Mouse (Mus musculus) midbrain, embryonic 16.5 days (tissue): ENCODE data around the gene Tnfrsf26. TPM values are rescaled to one million over a fixed set of nuclear protein-coding genes. Genes with fewer than 3 reads are reported as not detected.
A peak's percentile ranks its signal among the peaks of the same experiment; 100 is the strongest.

ENCODE experiments used
- ATAC-seq: fragments of 200-750 bp; cut with Nextera tagmentation; 2 replicates; pipeline ENCODE4 v1.8.0; 2017; ENCODE audit warnings: moderate TSS enrichment
- H3K27ac ChIP-seq: fragments of 300-500 bp; sonication (generic); 2 replicates; pipeline ENCODE4 v1.5.1; 2014; ENCODE audit warnings: mild to moderate bottlenecking, low read length, mixed read lengths
- H3K27me3 ChIP-seq: fragments of 300-500 bp; sonication (generic); 2 replicates; pipeline ENCODE4 v1.6.1; 2014; ENCODE audit warnings: low read depth, low read length, mixed read lengths; ENCODE audit not compliant: control insufficient read depth, insufficient read depth
- H3K36me3 ChIP-seq: fragments of 300-500 bp; sonication (generic); 2 replicates; pipeline ENCODE4 v1.6.1; 2014; ENCODE audit warnings: mild to moderate bottlenecking, low read length, moderate library complexity, mixed read lengths; ENCODE audit not compliant: control insufficient read depth, insufficient read depth
- H3K4me1 ChIP-seq: fragments of 300-500 bp; sonication (generic); 2 replicates; pipeline ENCODE4 v1.6.1; 2014; ENCODE audit warnings: mild to moderate bottlenecking, low read length, mixed read lengths; ENCODE audit not compliant: control insufficient read depth, insufficient read depth
- H3K4me2 ChIP-seq: fragments of 300-500 bp; sonication (generic); 2 replicates; pipeline ENCODE4 v1.6.1; 2014; ENCODE audit warnings: mild to moderate bottlenecking, low read length, mixed read lengths
- H3K4me3 ChIP-seq: fragments of 300-500 bp; sonication (generic); 2 replicates; pipeline ENCODE4 v1.5.1; 2014; ENCODE audit warnings: low read depth, mild to moderate bottlenecking, low read length, moderate library complexity, mixed read lengths
- H3K9ac ChIP-seq: fragments of 300-500 bp; sonication (generic); 2 replicates; pipeline ENCODE4 v1.6.1; 2014; ENCODE audit warnings: low read depth, low read length, mixed read lengths
- H3K9me3 ChIP-seq: fragments of 300-500 bp; sonication (generic); replicated peaks from 2 replicates; pipeline ENCODE4 v1.6.1; 2014; ENCODE audit warnings: mild to moderate bottlenecking, low read length, mixed read lengths; ENCODE audit not compliant: control insufficient read depth, poor library complexity, severe bottlenecking
- WGBS: fragments of 180-500 bp; shearing (Covaris S2); extraction: QIAGEN DNeasy Blood & Tissue Kit; methylation state at CpG from one replicate; pipeline ENCODE4 v1.1.7; 2014; 5-methylcytosine and 5-hydroxymethylcytosine counted together
- polyA plus RNA-seq: library from polyadenylated mRNA; unstranded; fragments of >200 nt; fragmentation: Nextera tagmentation; extraction: Ambion mirVana; gene quantifications from 2 replicates; pipeline ENCODE4 v1.2.1, GENCODE M21; 2015

The Tnfrsf26 gene
- polyA plus RNA-seq, 1 experiment from 2014 or later, result 0.16 TPM

GRCm38 (mm10) chr7:143604889-143605288, 23.6 kb downstream of the Tnfrsf26 start:
- Histone ChIP-seq H3K27me3 (no peaks in the 10 kb centered on the region), H3K4me2 (no peak overlapping the region), H3K9me3 (no peaks in the 10 kb centered on the region), H3K36me3 (no peaks in the 10 kb centered on the region), H3K9ac (no peak overlapping the region), H3K4me1 (peaks cover 3% of the 10 kb centered on the region; the same call in 1 of the 2 replicates), H3K27ac (no peak overlapping the region), H3K4me3 (no peak overlapping the region)
- 71% methylated on average over 2 of the region's 2 CpGs for WGBS
- ATAC-seq, result no peak

GRCm38 (mm10) chr7:143601705-143602104, 26.8 kb downstream of the Tnfrsf26 start:
- Histone ChIP-seq H3K27me3 (no peaks in the 10 kb centered on the region), H3K36me3 (no peaks in the 10 kb centered on the region), H3K9ac (no peak overlapping the region), H3K4me1 (peaks cover 12% of the 10 kb centered on the region), H3K9me3 (no peaks in the 10 kb centered on the region), H3K27ac (no peak overlapping the region), H3K4me2 (no peak overlapping the region), H3K4me3 (no peak overlapping the region)
- no peak for ATAC-seq
- 72% methylated on average over 2 of the region's 2 CpGs for WGBS

- Histone ChIP-seq H3K9ac (peak overlapping the region; percentile 50; the same call in 1 of the 2 replicates), H3K9me3 (no peaks in the 10 kb centered on the region), H3K36me3 (0 out of 2 replicates have a peak, but pooled peaks cover 2% of the 10 kb centered on the region), H3K27me3 (no peaks in the 10 kb centered on the region), H3K27ac (peak overlapping the region; percentile 61; the same call in 1 of the 2 replicates), H3K4me2 (peak overlapping the region; percentile 99), H3K4me1 (peaks cover 14% of the 10 kb centered on the region), H3K4me3 (peak overlapping the region; percentile 75)
- ATAC-seq, result no peak; the same call in 1 of the 2 replicates
- WGBS, result 7% methylated on average over 15 of the region's 15 CpGs
Measured at GRCm38 (mm10) chr7:143600231-143600740, 28.2 kb downstream of the Tnfrsf26 start.

- Histone ChIP-seq H3K36me3 (0 out of 2 replicates have a peak, but pooled peaks cover 2% of the 10 kb centered on the region), H3K27me3 (no peaks in the 10 kb centered on the region), H3K9me3 (no peaks in the 10 kb centered on the region), H3K4me2 (peak within 1 kb of the TSS; percentile 99), H3K4me3 (peak within 1 kb of the TSS; percentile 75), H3K27ac (peak within 1 kb of the TSS; percentile 80), H3K4me1 (peaks cover 14% of the 10 kb centered on the region), H3K9ac (peak within 1 kb of the TSS; percentile 84)
- WGBS, result 2% methylated on average over 35 of the region's 35 CpGs
- ATAC-seq, result peak; percentile 99
Measured at GRCm38 (mm10) chr7:143599428-143600230, 28.9 kb downstream of the Tnfrsf26 start, which contains the start of gene Cars. Cars (minus strand) TSS chr7:143600090.

- Histone ChIP-seq H3K9ac (no peak overlapping the region), H3K9me3 (no peaks in the 10 kb centered on the region), H3K27me3 (no peaks in the 10 kb centered on the region), H3K27ac (no peak overlapping the region), H3K4me1 (peaks cover 12% of the 10 kb centered on the region), H3K4me3 (no peak overlapping the region), H3K4me2 (no peak overlapping the region), H3K36me3 (peaks cover 12% of the 10 kb centered on the region; the same call in 1 of the 2 replicates)
- whole genome bisulfite sequencing, result 78% methylated on average over 5 of the region's 5 CpGs
- ATAC-seq, result no peak
Measured at GRCm38 (mm10) chr7:143594865-143595264, 33.7 kb downstream of the Tnfrsf26 start.

GRCm38 (mm10) chr7:143592255-143592654, 36.3 kb downstream of the Tnfrsf26 start:
- no peak for ATAC-seq
- Histone ChIP-seq H3K9me3 (no peaks in the 10 kb centered on the region), H3K27ac (no peak overlapping the region), H3K4me1 (peaks cover 2% of the 10 kb centered on the region), H3K36me3 (peaks cover 22% of the 10 kb centered on the region), H3K4me3 (no peak overlapping the region), H3K4me2 (no peak overlapping the region), H3K27me3 (no peaks in the 10 kb centered on the region), H3K9ac (no peak overlapping the region)
- WGBS, result 93% methylated on average over 10 of the region's 10 CpGs

GRCm38 (mm10) chr7:143588006-143588405, 40.5 kb downstream of the Tnfrsf26 start:
- WGBS, result 86% methylated on average over 4 of the region's 4 CpGs
- H3K36me3 ChIP-seq, result peaks cover 37% of the 10 kb centered on the region
- H3K27ac ChIP-seq, result no peak overlapping the region
- H3K4me2 ChIP-seq, result no peak overlapping the region
- H3K9ac ChIP-seq, result no peak overlapping the region
- ATAC-seq, result no peak
- H3K4me3 ChIP-seq, result no peak overlapping the region
- H3K4me1 ChIP-seq, result no peaks in the 10 kb centered on the region
- H3K27me3 ChIP-seq, result no peaks in the 10 kb centered on the region
- H3K9me3 ChIP-seq, result no peaks in the 10 kb centered on the region

GRCm38 (mm10) chr7:143587586-143587985, 40.9 kb downstream of the Tnfrsf26 start:
- no peak overlapping the region for H3K9ac ChIP-seq
- no peaks in the 10 kb centered on the region for H3K27me3 ChIP-seq
- H3K9me3 ChIP-seq, result no peaks in the 10 kb centered on the region
- H3K4me1 ChIP-seq, result no peaks in the 10 kb centered on the region
- H3K36me3 ChIP-seq, result peaks cover 41% of the 10 kb centered on the region
- H3K4me2 ChIP-seq, result no peak overlapping the region
- H3K4me3 ChIP-seq, result no peak overlapping the region
- H3K27ac ChIP-seq, result no peak overlapping the region
- WGBS, result 93% methylated on average over 5 of the region's 5 CpGs
- no peak for ATAC-seq

- Histone ChIP-seq H3K36me3 (peaks cover 37% of the 10 kb centered on the region), H3K27me3 (no peaks in the 10 kb centered on the region), H3K4me3 (no peak overlapping the region), H3K9me3 (no peaks in the 10 kb centered on the region), H3K9ac (no peak overlapping the region), H3K4me2 (no peak overlapping the region), H3K27ac (no peak overlapping the region), H3K4me1 (no peaks in the 10 kb centered on the region)
- no peak for ATAC-seq
- 31% methylated on average over 3 of the region's 3 CpGs for WGBS
Measured at GRCm38 (mm10) chr7:143583956-143584355, 44.6 kb downstream of the Tnfrsf26 start.
